Mouse (Mus musculus): ENCODE measurements around the gene Blcap.
"Not testable (repeated sequence)": the region's sequence is repeated elsewhere in the genome, so short reads cannot be mapped to it uniquely, and the experiment has no call there.

Gene Blcap

GRCm38 (mm10) chr2:157571224-157571832, at the start of gene Blcap:
TSS of gene Blcap (minus strand) at chr2:157571274.
- DNase-seq (ENCODE audit: low spot score), result peak; percentile 19

GRCm38 (mm10) chr2:157618393-157618792, 47.3 kb upstream of the Blcap start:
- no peak for DNase-seq (ENCODE audit: low spot score)

- no peak for DNase-seq (ENCODE audit: low spot score)
These were observed 42.9 kb upstream of the Blcap start for GRCm38 (mm10) chr2:157613997-157614396.

GRCm38 (mm10) chr2:157611735-157612134, 40.7 kb upstream of the Blcap start:
- DNase-seq (ENCODE audit: low spot score), result no peak

GRCm38 (mm10) chr2:157607542-157608236, 36.6 kb upstream of the Blcap start:
- no peak for DNase-seq (ENCODE audit: low spot score)

GRCm38 (mm10) chr2:157605025-157605675, 34.1 kb upstream of the Blcap start:
- DNase-seq (ENCODE audit: low spot score), result peak; percentile 50

GRCm38 (mm10) chr2:157601435-157601839, 30.4 kb upstream of the Blcap start:
- DNase-seq (ENCODE audit: low spot score), result no peak

- no peak for DNase-seq (ENCODE audit: low spot score)
These were observed 25.9 kb upstream of the Blcap start for GRCm38 (mm10) chr2:157596876-157597566.

GRCm38 (mm10) chr2:157585351-157585750, 14.3 kb upstream of the Blcap start:
- DNase-seq (ENCODE audit: low spot score), result not testable (repeated sequence)

- DNase-seq (ENCODE audit: low spot score), result no peak
These were observed 1.7 kb upstream of the Blcap start for GRCm38 (mm10) chr2:157572786-157573185.

- no peak for DNase-seq (ENCODE audit: low spot score)
These were observed 1.1 kb downstream of the Blcap start for GRCm38 (mm10) chr2:157569796-157570485.

GRCm38 (mm10) chr2:157568881-157569280, 2.2 kb downstream of the Blcap start:
- no peak for DNase-seq (ENCODE audit: low spot score)

- no peak for DNase-seq (ENCODE audit: low spot score)
These were observed 3.7 kb downstream of the Blcap start for GRCm38 (mm10) chr2:157567235-157567961.

GRCm38 (mm10) chr2:157566260-157566952, 4.7 kb downstream of the Blcap start:
- DNase-seq (ENCODE audit: low spot score), result peak; percentile 76

GRCm38 (mm10) chr2:157565898-157566259, 5.2 kb downstream of the Blcap start:
- DNase-seq (ENCODE audit: low spot score), result no peak

- DNase-seq (ENCODE audit: low spot score), result no peak
These were observed 5.6 kb downstream of the Blcap start for GRCm38 (mm10) chr2:157565446-157565845.

GRCm38 (mm10) chr2:157564723-157565122, 6.4 kb downstream of the Blcap start:
- DNase-seq (ENCODE audit: low spot score), result no peak

GRCm38 (mm10) chr2:157563031-157563430, 8.0 kb downstream of the Blcap start:
- no peak for DNase-seq (ENCODE audit: low spot score)

GRCm38 (mm10) chr2:157561165-157561836, 9.8 kb downstream of the Blcap start:
- DNase-seq (ENCODE audit: low spot score), result no peak

- no peak for DNase-seq (ENCODE audit: low spot score)
These were observed 10.8 kb downstream of the Blcap start for GRCm38 (mm10) chr2:157560302-157560701.
